Mouse (Mus musculus) hindbrain, embryonic 15.5 days (tissue): ENCODE data around the gene C77080. TPM values are rescaled to one million over a fixed set of nuclear protein-coding genes. Genes with fewer than 3 reads are reported as not detected.
A peak's percentile ranks its signal among the peaks of the same experiment; 100 is the strongest.

Source experiments
- ATAC-seq: fragments of 200-750 bp; cut with Nextera tagmentation; 2 replicates; pipeline ENCODE4 v1.8.0; 2017; ENCODE audit warnings: low read depth, moderate number of reproducible peaks, moderate TSS enrichment; ENCODE audit not compliant: low FRiP score
- H3K27ac ChIP-seq: fragments of 300-500 bp; sonication (generic); replicated peaks from 2 replicates; pipeline ENCODE4 v1.5.1; 2015; ENCODE audit warnings: mild to moderate bottlenecking, inconsistent platforms
- H3K27me3 ChIP-seq: fragments of 300-500 bp; sonication (generic); 2 replicates; pipeline ENCODE4 v1.6.1; 2015; ENCODE audit warnings: control low read depth, inconsistent platforms
- H3K36me3 ChIP-seq: fragments of 300-500 bp; sonication (generic); 2 replicates; pipeline ENCODE4 v1.6.1; 2015; ENCODE audit warnings: control low read depth, inconsistent platforms
- H3K4me1 ChIP-seq: fragments of 300-500 bp; sonication (generic); replicated peaks from 2 replicates; pipeline ENCODE4 v1.6.1; 2015; ENCODE audit warnings: control low read depth, inconsistent platforms
- H3K4me2 ChIP-seq: fragments of 300-500 bp; sonication (generic); 2 replicates; pipeline ENCODE4 v1.6.1; 2015; ENCODE audit warnings: moderate library complexity, mild to moderate bottlenecking, inconsistent platforms
- H3K4me3 ChIP-seq: fragments of 300-500 bp; sonication (generic); 2 replicates; pipeline ENCODE4 v1.5.1; 2015; ENCODE audit warnings: mild to moderate bottlenecking, inconsistent platforms
- H3K9ac ChIP-seq: fragments of 300-500 bp; sonication (generic); 2 replicates; pipeline ENCODE4 v1.6.1; 2015; ENCODE audit warnings: inconsistent platforms
- H3K9me3 ChIP-seq: fragments of 300-500 bp; sonication (generic); 2 replicates; pipeline ENCODE4 v1.6.1; 2016; ENCODE audit warnings: control low read depth, inconsistent platforms
- WGBS: fragments of 180-500 bp; shearing (Covaris S2); methylation state at CpG from one replicate; pipeline ENCODE4 v1.1.7; 2015; 5-methylcytosine and 5-hydroxymethylcytosine counted together
- microRNA-seq: library from miRNA; unstranded; fragments of <30 nt; microRNA quantifications from one replicate; pipeline ENCODE4, GENCODE M21; 2016
- polyA plus RNA-seq: library from polyadenylated mRNA; unstranded; fragments of >200 nt; fragmentation: Nextera tagmentation; extraction: Ambion mirVana; gene quantifications from 2 replicates; pipeline ENCODE4 v1.2.1, GENCODE M21; 2015

The C77080 gene
- polyA plus RNA-seq, 1 experiment from 2014 or later = 8.3 TPM

- no peak for ATAC-seq
- peak overlapping the region; percentile 77 for H3K4me2 ChIP-seq
Observed at GRCm38 (mm10) chr4:129190538-129190937, 70.7 kb downstream of the C77080 start.

GRCm38 (mm10) chr4:129189542-129190519 lies 71.4 kb downstream of the C77080 start, which contains the start of the genes S100pbp and Yars:
Gene S100pbp (minus strand): TSS chr4:129189727.
Gene Yars (plus strand): TSS chr4:129189760.
- Histone ChIP-seq H3K4me2 (peak within 1 kb of the TSS; percentile 77), H3K9me3 (no peaks in the 10 kb centered on the region), H3K9ac (peak within 1 kb of the TSS; percentile 76), H3K4me3 (peak within 1 kb of the TSS; percentile 74), H3K4me1 (peaks cover 31% of the 10 kb centered on the region), H3K27me3 (no peaks in the 10 kb centered on the region), H3K27ac (peak within 1 kb of the TSS; percentile 90), H3K36me3 (no peaks in the 10 kb centered on the region; the same call in 1 of the 2 replicates)
- peak; percentile 91 for ATAC-seq
- WGBS = under 1% methylated on average over 58 of the region's 58 CpGs

More at GRCm38 (mm10) chr4:129190538-129190937, 70.7 kb downstream of the C77080 start:
- H3K27ac ChIP-seq = peak overlapping the region; percentile 82
- peaks cover 31% of the 10 kb centered on the region for H3K4me1 ChIP-seq
- H3K27me3 ChIP-seq = no peaks in the 10 kb centered on the region
- peak overlapping the region; percentile 74 for H3K4me3 ChIP-seq
- peaks cover 5% of the 10 kb centered on the region for H3K36me3 ChIP-seq
- H3K9ac ChIP-seq = peak overlapping the region; percentile 71
- no peaks in the 10 kb centered on the region for H3K9me3 ChIP-seq
- 5% methylated on average over 12 of the region's 12 CpGs for WGBS

- peak overlapping the region; percentile 90 for H3K27ac ChIP-seq
- H3K9me3 ChIP-seq = no peaks in the 10 kb centered on the region
- H3K27me3 ChIP-seq = no peaks in the 10 kb centered on the region
- H3K4me3 ChIP-seq = peak overlapping the region; percentile 74
- peak; percentile 32 for ATAC-seq
- H3K4me1 ChIP-seq = peaks cover 31% of the 10 kb centered on the region
- H3K4me2 ChIP-seq = peak overlapping the region; percentile 77
- no peaks in the 10 kb centered on the region for H3K36me3 ChIP-seq
- under 1% methylated on average over 38 of the region's 74 CpGs for WGBS
- H3K9ac ChIP-seq = peak overlapping the region; percentile 76
Observed at GRCm38 (mm10) chr4:129188803-129189541, 72.2 kb downstream of the C77080 start.

- Histone ChIP-seq H3K27me3 (no peaks in the 10 kb centered on the region), H3K4me2 (peak overlapping the region; percentile 77), H3K4me3 (peak overlapping the region; percentile 74), H3K4me1 (peaks cover 31% of the 10 kb centered on the region), H3K27ac (peak overlapping the region; percentile 90; the same call in 1 of the 2 replicates), H3K9ac (peak overlapping the region; percentile 76), H3K9me3 (no peaks in the 10 kb centered on the region), H3K36me3 (no peaks in the 10 kb centered on the region)
- WGBS = 41% methylated on average over 5 of the region's 5 CpGs
- no peak for ATAC-seq
Observed at GRCm38 (mm10) chr4:129188041-129188659, 73.1 kb downstream of the C77080 start.

GRCm38 (mm10) chr4:129179560-129179959 lies 81.6 kb downstream of the C77080 start:
- no peaks in the 10 kb centered on the region for H3K4me1 ChIP-seq
- H3K9me3 ChIP-seq = no peaks in the 10 kb centered on the region
- no peak overlapping the region for H3K27ac ChIP-seq
- no peak for ATAC-seq
- H3K4me3 ChIP-seq = no peak overlapping the region
- H3K27me3 ChIP-seq = no peaks in the 10 kb centered on the region
- 45% methylated on average over 1 of the region's 1 CpGs for WGBS
- peaks cover 45% of the 10 kb centered on the region for H3K36me3 ChIP-seq
- H3K4me2 ChIP-seq = no peak overlapping the region
- no peak overlapping the region for H3K9ac ChIP-seq

- ATAC-seq = no peak
- no peaks in the 10 kb centered on the region for H3K27me3 ChIP-seq
- WGBS = 74% methylated on average over 1 of the region's 1 CpGs
- H3K27ac ChIP-seq = no peak overlapping the region
- peaks cover 60% of the 10 kb centered on the region for H3K36me3 ChIP-seq
- H3K9ac ChIP-seq = no peak overlapping the region
- H3K4me2 ChIP-seq = no peak overlapping the region
- no peak overlapping the region for H3K4me3 ChIP-seq
- H3K9me3 ChIP-seq = no peaks in the 10 kb centered on the region
- H3K4me1 ChIP-seq = no peaks in the 10 kb centered on the region
Observed at GRCm38 (mm10) chr4:129172529-129172928, 88.7 kb downstream of the C77080 start.

Small RNA genes lying within 50 kb of the gene (microRNA-seq; reads per million reads assigned to microRNA genes)
- not detected for gene Gm22994

Other genes with a start within 250 kb of the C77080 start
- gene Rnf19b, start 203.1 kb downstream of the C77080 start, polyA plus RNA-seq = 32.2 and 34.6 TPM in 2 replicates
- 0.14 TPM in 1 of 2 replicates, not detected in the other for gene Tmem54, start 155.9 kb downstream of the C77080 start, polyA plus RNA-seq
- 110 and 133 TPM in 2 replicates for gene Hpca, start 139.4 kb downstream of the C77080 start, polyA plus RNA-seq
- gene Fndc5, start 124.4 kb downstream of the C77080 start, polyA plus RNA-seq = 12.5 and 15.0 TPM in 2 replicates
- 19.6 and 20.5 TPM in 2 replicates for gene S100pbp, start 71.7 kb downstream of the C77080 start, polyA plus RNA-seq
- gene Yars, start 71.6 kb downstream of the C77080 start, polyA plus RNA-seq = 102 and 111 TPM in 2 replicates
- 1.5 and 1.6 TPM in 2 replicates for gene Sync, start 26.2 kb upstream of the C77080 start, polyA plus RNA-seq
- gene Rbbp4, start 74.0 kb upstream of the C77080 start, polyA plus RNA-seq = 245 and 264 TPM in 2 replicates
- gene Zbtb8os, start 74.3 kb upstream of the C77080 start, polyA plus RNA-seq = 18.1 and 24.6 TPM in 2 replicates
- 19.5 and 21.2 TPM in 2 replicates for gene Zbtb8a, start 116.7 kb upstream of the C77080 start, polyA plus RNA-seq
- 15.7 and 17.1 TPM in 2 replicates for gene Zbtb8b, start 179.4 kb upstream of the C77080 start, polyA plus RNA-seq
- gene Bsdc1, start 200.2 kb upstream of the C77080 start, polyA plus RNA-seq = 35.3 and 37.4 TPM in 2 replicates
- 0.53 and 0.73 TPM in 2 replicates for gene Tssk3, start 229.6 kb upstream of the C77080 start, polyA plus RNA-seq
- gene Fam229a, start 229.8 kb upstream of the C77080 start, polyA plus RNA-seq = 0.39 and 0.87 TPM in 2 replicates